Mouse (Mus musculus) stomach, postnatal 0 days (tissue): ENCODE data around the gene Olfr470.

ENCODE experiments used
- CTCF ChIP-seq: IDR thresholded peaks from 2 replicates; pipeline ENCODE4 v1.5.1; 2016; ENCODE audit warnings: antibody characterized with exemption, low read depth, mild to moderate bottlenecking, moderate library complexity
- EP300 ChIP-seq: optimal IDR thresholded peaks from 2 replicates; pipeline ENCODE3; 2016; ENCODE audit warnings: antibody characterized with exemption

DNA sequence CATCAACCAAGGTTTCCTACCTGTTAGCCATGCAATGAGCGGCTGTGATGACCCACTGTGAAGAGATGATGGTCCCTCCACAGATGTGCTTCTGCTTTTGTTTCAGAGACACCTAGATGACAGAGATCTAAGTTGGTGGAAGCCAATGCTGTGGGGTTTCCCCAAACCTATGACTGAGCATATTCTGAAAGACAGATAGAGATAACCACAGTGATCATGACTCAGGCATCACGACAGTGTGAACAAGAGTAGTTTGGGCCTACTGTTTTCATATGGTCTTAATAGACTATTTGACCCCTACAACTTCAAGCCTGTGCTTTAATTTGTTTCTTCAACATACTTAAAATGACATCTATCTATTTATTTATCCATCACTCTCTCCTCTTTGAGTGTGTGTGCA, 50.8 kb downstream of the Olfr470 start:
- TF ChIP-seq CTCF (no peak), EP300 (no peak)
